Comparison of ENCODE assay signal across 9 mouse cellular contexts in the genomic region with DNA sequence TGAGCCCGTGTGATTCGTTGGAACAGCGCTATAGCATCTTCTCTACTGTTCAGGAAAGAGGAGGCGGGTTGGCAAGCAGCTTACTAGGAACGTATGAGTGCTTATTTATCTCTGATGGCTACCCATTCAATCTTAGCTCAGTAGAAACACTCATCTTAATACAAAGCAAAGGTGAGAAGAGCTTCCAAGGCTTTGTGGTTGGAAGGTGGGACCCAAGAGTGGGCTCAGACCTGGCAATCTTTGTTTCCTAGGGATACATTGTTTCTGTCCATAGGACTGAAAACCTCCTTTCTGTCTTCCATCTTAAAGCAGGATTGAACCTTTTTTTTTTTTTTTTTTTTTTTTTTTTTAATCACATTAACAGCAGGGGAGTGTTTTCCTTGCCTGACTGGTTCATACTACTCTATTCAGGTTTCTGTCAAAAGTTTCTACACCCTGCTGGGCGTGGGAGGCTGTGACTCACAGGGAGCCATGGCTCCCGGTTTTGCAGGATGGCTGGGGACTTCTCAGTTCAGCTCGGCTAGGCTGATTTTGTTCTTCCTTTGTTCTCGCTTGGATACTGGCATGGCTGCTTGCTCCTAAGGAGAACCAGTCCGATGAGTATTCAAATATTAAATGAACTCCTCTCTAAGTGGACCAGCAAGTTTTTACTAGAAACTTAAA.
DNase-seq lines count a peak whose midpoint lies in the region; ATAC-seq and TF ChIP-seq lines count a peak whose summit lies in the region.
"Had no signal": no experiment of that assay in that cellular context is flagged by ENCODE, and none has a peak within 500 bp of the region (broad histone marks: within the 10 kb centered on the region; RNA-seq: fewer than 3 reads in every experiment).

No protein-coding gene starts in this region.

- TF ChIP-seq CTCF in intestine, postnatal 0 days (IDR thresholded peaks at IDR 0.05; ENCODE audit: low read depth): no peak

- no peak overlapping the region for H3K27ac ChIP-seq in intestine, embryonic 15.5 days
- H3K27ac ChIP-seq in intestine, postnatal 0 days (ENCODE audit: low read depth, low read length): no peak overlapping the region
- H3K27ac ChIP-seq: liver, embryonic 14.5 days had no signal

- peak; percentile 54 for ATAC-seq in intestine, embryonic 15.5 days
- no peak for ATAC-seq in intestine, postnatal 0 days
- ATAC-seq in cerebellum, adult (ENCODE audit: insufficient number of reproducible peaks, low FRiP score, low TSS enrichment): no peak

- no peaks in the 10 kb centered on the region for H3K9me3 ChIP-seq in intestine, embryonic 15.5 days
- no peaks in the 10 kb centered on the region for H3K9me3 ChIP-seq in intestine, postnatal 0 days (ENCODE audit: control insufficient read depth)

- no peaks in the 10 kb centered on the region for H3K36me3 ChIP-seq in intestine, embryonic 15.5 days
- no peaks in the 10 kb centered on the region for H3K36me3 ChIP-seq in intestine, postnatal 0 days (ENCODE audit: control insufficient read depth, insufficient read depth)

- intact Hi-C loops in left cerebral cortex, postnatal 25 days (cut with DNase I): loop anchor here (1.0 kb wide), 1 partner anchor 46 kb away; no protein-coding TSS in a partner anchor

- no peak overlapping the region for H3K4me2 ChIP-seq in intestine, embryonic 15.5 days (replicated peaks)
- H3K4me2 ChIP-seq in intestine, postnatal 0 days (replicated peaks; ENCODE audit: low read depth): no peak overlapping the region

- H3K4me1 ChIP-seq in intestine, embryonic 15.5 days (replicated peaks): no peaks in the 10 kb centered on the region
- H3K4me1 ChIP-seq in intestine, postnatal 0 days (replicated peaks; ENCODE audit: control insufficient read depth, insufficient read depth, low read length): no peaks in the 10 kb centered on the region

- DNase-seq in 3T3-L1 (ENCODE audit: low read depth, low spot score): peak; percentile 89
- peak; percentile 67 for DNase-seq in embryo, embryonic 11 days
- DNase-seq in left cerebral cortex, postnatal 25 days (ENCODE audit: low spot score in 2 of 2): peak; percentile 49 to 91
- DNase-seq in T-cell, adult 2 months (ENCODE audit: low spot score): no peak
- DNase-seq in cerebellum, postnatal 36 days: no peak

- no peak overlapping the region for H3K4me3 ChIP-seq in intestine, embryonic 15.5 days (replicated peaks)
- H3K4me3 ChIP-seq in intestine, postnatal 0 days (ENCODE audit: low read depth, low read length): no peak overlapping the region

- WGBS in intestine, embryonic 15.5 days: 64% methylated on average over 10 of the region's 10 CpGs
- WGBS in intestine, postnatal 0 days: 60% methylated on average over 10 of the region's 10 CpGs

- no peak overlapping the region for H3K9ac ChIP-seq in intestine, embryonic 15.5 days
- H3K9ac ChIP-seq in intestine, postnatal 0 days (ENCODE audit: low read depth, low read length): no peak overlapping the region
- H3K9ac ChIP-seq: liver, embryonic 14.5 days had no signal

- H3K27me3 ChIP-seq in intestine, embryonic 15.5 days (replicated peaks): no peaks in the 10 kb centered on the region
- H3K27me3 ChIP-seq in intestine, postnatal 0 days (replicated peaks; ENCODE audit: control insufficient read depth, insufficient read depth, low read length): no peaks in the 10 kb centered on the region

Comparison
In these comparisons a context has a peak if more than half of its experiments do, and no peak if none do; other contexts are left out.
1. DNase-seq: peak in 3T3-L1 (single experiment), embryo, embryonic 11 days (single experiment) and left cerebral cortex, postnatal 25 days (2 of 2); none in T-cell, adult 2 months (single experiment) and cerebellum, postnatal 36 days (0 of 2).